Mouse (Mus musculus): ENCODE measurements at regions not wholly inside any gene's neighbourhood (a gene's known extent, or its start where the extent isn't known, plus 50 kb on each side); places are given as distances from the start of the nearest gene placed in this dataset.
A peak's percentile ranks its signal among the peaks of the same experiment; 100 is the strongest.

GRCm38 (mm10) chr8:90670471-90671057 is 146.6 kb downstream of the Gm19935 start:
- peak; percentile 49 for DNase-seq
- H3K4me1 ChIP-seq (ENCODE audit: insufficient read depth), result no peaks in the 10 kb centered on the region; the same call in 1 of the 2 replicates
- no peaks in the 10 kb centered on the region for H3K27me3 ChIP-seq (ENCODE audit: insufficient read depth, low read length)
- no peak for ATAC-seq (ENCODE audit: insufficient read depth)
- H3K4me3 ChIP-seq (ENCODE audit: low read depth, low read length), result peak overlapping the region; percentile 33
- no peaks in the 10 kb centered on the region for H3K36me3 ChIP-seq (ENCODE audit: insufficient read depth)
- H3K9me3 ChIP-seq (ENCODE audit: low read depth, low read length), result no peaks in the 10 kb centered on the region
- H3K4me2 ChIP-seq, result peak overlapping the region; percentile 63
- H3K9ac ChIP-seq, result peak overlapping the region; percentile 44
- WGBS, result 2% methylated on average over 14 of the region's 14 CpGs
- no peak for TF ChIP-seq CTCF (IDR thresholded peaks at IDR 0.05; ENCODE audit: low read depth)
- H3K27ac ChIP-seq (ENCODE audit: low read depth), result no peak overlapping the region

DNA sequence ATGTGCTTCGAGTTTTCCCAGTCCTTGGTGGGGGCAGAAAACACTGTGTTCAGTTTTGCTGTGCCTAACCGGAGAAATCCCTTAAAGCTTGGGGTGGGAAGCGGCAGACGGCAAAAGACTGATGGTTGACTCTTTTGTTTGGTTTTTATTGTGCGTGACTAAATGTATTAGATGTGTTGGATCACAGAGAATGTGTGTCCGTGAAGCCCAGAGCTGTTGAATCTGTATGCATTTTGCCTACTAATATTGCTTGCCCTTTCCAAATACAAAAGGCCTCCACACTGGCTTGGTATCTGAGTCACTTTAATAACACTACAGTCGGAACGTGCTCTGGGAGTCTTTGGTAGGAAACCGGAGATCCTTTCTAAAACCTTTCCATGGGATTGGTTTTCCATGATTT is 147.8 kb downstream of the Gm19935 start:
- H3K36me3 ChIP-seq (ENCODE audit: insufficient read depth), result no peaks in the 10 kb centered on the region
- 73% methylated on average over 9 of the region's 9 CpGs for WGBS
- no peak for DNase-seq

GRCm38 (mm10) chr8:90659066-90659465 is 158.1 kb downstream of the Gm19935 start:
- WGBS, result 4% methylated on average over 3 of the region's 3 CpGs
- H3K4me2 ChIP-seq, result no peak overlapping the region
- 0 out of 2 replicates have a peak, but pooled peaks cover 6% of the 10 kb centered on the region for H3K9me3 ChIP-seq (ENCODE audit: low read depth, low read length)
- TF ChIP-seq CTCF (IDR thresholded peaks at IDR 0.05; ENCODE audit: low read depth), result no peak
- DNase-seq, result peak; percentile 49
- peaks cover 4% of the 10 kb centered on the region; the same call in 1 of the 2 replicates for H3K4me1 ChIP-seq (ENCODE audit: insufficient read depth)
- no peak overlapping the region for H3K27ac ChIP-seq (ENCODE audit: low read depth)
- H3K36me3 ChIP-seq (ENCODE audit: insufficient read depth), result no peaks in the 10 kb centered on the region
- peak; percentile 47; the same call in 1 of the 2 replicates for ATAC-seq (ENCODE audit: insufficient read depth)
- H3K4me3 ChIP-seq (ENCODE audit: low read depth, low read length), result no peak overlapping the region
- H3K27me3 ChIP-seq (ENCODE audit: insufficient read depth, low read length), result no peaks in the 10 kb centered on the region
- H3K9ac ChIP-seq, result no peak overlapping the region

More for the DNA sequence above, 147.8 kb downstream of the Gm19935 start:
- Histone ChIP-seq H3K4me3 (ENCODE audit: low read depth, low read length) (no peak overlapping the region), H3K4me2 (no peak overlapping the region), H3K4me1 (ENCODE audit: insufficient read depth) (no peaks in the 10 kb centered on the region; the same call in 1 of the 2 replicates), H3K27ac (ENCODE audit: low read depth) (no peak overlapping the region), H3K9ac (no peak overlapping the region), H3K9me3 (ENCODE audit: low read depth, low read length) (no peaks in the 10 kb centered on the region), H3K27me3 (ENCODE audit: insufficient read depth, low read length) (no peaks in the 10 kb centered on the region)
- ATAC-seq (ENCODE audit: insufficient read depth), result no peak
- no peak for TF ChIP-seq CTCF (IDR thresholded peaks at IDR 0.05; ENCODE audit: low read depth)

GRCm38 (mm10) chr8:90657641-90658051 is 159.5 kb downstream of the Gm19935 start:
- Histone ChIP-seq H3K4me1 (ENCODE audit: insufficient read depth) (peaks cover 4% of the 10 kb centered on the region; the same call in 1 of the 2 replicates), H3K9ac (no peak overlapping the region), H3K27ac (ENCODE audit: low read depth) (no peak overlapping the region), H3K4me2 (no peak overlapping the region), H3K9me3 (ENCODE audit: low read depth, low read length) (0 out of 2 replicates have a peak, but pooled peaks cover 6% of the 10 kb centered on the region), H3K4me3 (ENCODE audit: low read depth, low read length) (no peak overlapping the region), H3K36me3 (ENCODE audit: insufficient read depth) (no peaks in the 10 kb centered on the region), H3K27me3 (ENCODE audit: insufficient read depth, low read length) (no peaks in the 10 kb centered on the region)
- TF ChIP-seq CTCF (IDR thresholded peaks at IDR 0.05; ENCODE audit: low read depth), result peak; percentile 69
- 19% methylated on average over 7 of the region's 7 CpGs for WGBS
- DNase-seq (peak; percentile 86), ATAC-seq (ENCODE audit: insufficient read depth) (peak; percentile 38; the same call in 1 of the 2 replicates)

DNA sequence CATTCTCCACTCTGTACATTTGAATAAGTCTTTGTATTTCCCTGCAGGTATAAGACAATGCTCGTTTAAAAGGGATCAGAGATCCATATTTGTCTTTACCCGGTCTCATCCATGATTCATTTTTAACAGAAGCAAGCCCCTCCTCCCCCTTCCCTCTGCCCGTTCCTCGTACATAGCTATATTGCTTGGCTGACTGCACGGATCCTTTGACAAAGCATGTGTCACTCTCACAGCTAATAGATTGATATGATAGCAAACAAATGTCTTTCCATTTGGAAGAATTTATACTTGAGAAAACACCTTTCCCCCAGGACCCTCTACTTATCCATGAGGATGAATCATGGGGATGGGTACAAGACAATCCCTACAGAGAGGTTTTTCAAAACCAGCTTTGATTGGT is 160.1 kb downstream of the Gm19935 start:
- Histone ChIP-seq H3K4me3 (ENCODE audit: low read depth, low read length) (no peak overlapping the region), H3K9ac (no peak overlapping the region), H3K27ac (ENCODE audit: low read depth) (no peak overlapping the region), H3K4me1 (ENCODE audit: insufficient read depth) (peaks cover 4% of the 10 kb centered on the region; the same call in 1 of the 2 replicates), H3K4me2 (no peak overlapping the region), H3K9me3 (ENCODE audit: low read depth, low read length) (0 out of 2 replicates have a peak, but pooled peaks cover 4% of the 10 kb centered on the region), H3K27me3 (ENCODE audit: insufficient read depth, low read length) (no peaks in the 10 kb centered on the region), H3K36me3 (ENCODE audit: insufficient read depth) (no peaks in the 10 kb centered on the region)
- ATAC-seq (ENCODE audit: insufficient read depth) (no peak), DNase-seq (no peak)
- no peak for TF ChIP-seq CTCF (IDR thresholded peaks at IDR 0.05; ENCODE audit: low read depth)
- WGBS, result 56% methylated on average over 5 of the region's 5 CpGs

GRCm38 (mm10) chr8:90656436-90657090 is 160.6 kb downstream of the Gm19935 start:
- DNase-seq, result no peak
- WGBS, result 73% methylated on average over 5 of the region's 5 CpGs
- Histone ChIP-seq H3K9me3 (ENCODE audit: low read depth, low read length) (no peaks in the 10 kb centered on the region), H3K27ac (ENCODE audit: low read depth) (no peak overlapping the region), H3K4me3 (ENCODE audit: low read depth, low read length) (no peak overlapping the region), H3K4me2 (no peak overlapping the region), H3K9ac (no peak overlapping the region), H3K27me3 (ENCODE audit: insufficient read depth, low read length) (no peaks in the 10 kb centered on the region), H3K36me3 (ENCODE audit: insufficient read depth) (no peaks in the 10 kb centered on the region), H3K4me1 (ENCODE audit: insufficient read depth) (peaks cover 4% of the 10 kb centered on the region; the same call in 1 of the 2 replicates)
- TF ChIP-seq CTCF (IDR thresholded peaks at IDR 0.05; ENCODE audit: low read depth), result no peak
- ATAC-seq (ENCODE audit: insufficient read depth), result no peak

DNA sequence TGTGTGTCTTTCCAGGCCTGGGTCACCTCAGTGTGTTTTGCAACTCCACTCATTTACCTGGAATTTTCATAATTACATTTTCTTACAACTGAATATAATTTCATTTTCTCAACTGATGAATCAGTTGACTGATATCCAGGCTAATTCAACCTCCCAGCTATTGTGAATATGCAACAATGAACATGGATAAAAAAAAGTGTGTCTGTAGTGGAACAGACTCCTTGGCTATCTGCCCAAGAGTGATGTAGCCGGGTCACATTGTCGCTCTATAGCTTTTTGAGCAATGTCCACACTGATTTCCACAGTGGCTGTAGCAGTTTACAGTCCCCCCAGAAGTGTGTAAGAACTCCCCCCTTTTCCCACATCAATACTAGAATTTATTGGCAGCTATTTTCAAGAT is 162.4 kb downstream of the Gm19935 start:
- WGBS, result 87% methylated on average over 2 of the region's 2 CpGs
- H3K4me2 ChIP-seq, result no peak overlapping the region
- H3K36me3 ChIP-seq (ENCODE audit: insufficient read depth), result no peaks in the 10 kb centered on the region
- no peak overlapping the region for H3K27ac ChIP-seq (ENCODE audit: low read depth)
- ATAC-seq (ENCODE audit: insufficient read depth), result no peak
- no peak for TF ChIP-seq CTCF (IDR thresholded peaks at IDR 0.05; ENCODE audit: low read depth)
- H3K9ac ChIP-seq, result no peak overlapping the region
- DNase-seq, result peak; percentile 37
- no peaks in the 10 kb centered on the region for H3K27me3 ChIP-seq (ENCODE audit: insufficient read depth, low read length)
- H3K4me3 ChIP-seq (ENCODE audit: low read depth, low read length), result no peak overlapping the region
- no peaks in the 10 kb centered on the region for H3K9me3 ChIP-seq (ENCODE audit: low read depth, low read length)
- H3K4me1 ChIP-seq (ENCODE audit: insufficient read depth), result peaks cover 4% of the 10 kb centered on the region; the same call in 1 of the 2 replicates

Data from lung, embryonic 14.5 days (tissue).